Mouse (Mus musculus) Patski (cell line): ENCODE results near the gene Cped1. TPM values are rescaled to one million over a fixed set of nuclear protein-coding genes. Genes with fewer than 3 reads are reported as not detected.
"Not testable (repeated sequence)": the region's sequence is repeated elsewhere in the genome, so short reads cannot be mapped to it uniquely, and the experiment has no call there.

Source experiments
- ATAC-seq: fragments of 100-300 bp; one replicate; pipeline ENCODE4 v1.8.0; 2021
- CTCF ChIA-PET: fragments of 350-600 bp; sonication (Branson Sonifier 250); formaldehyde crosslinking; loops from one replicate; lab custom pipeline; 2022; ENCODE audit warnings: inconsistent platforms; lab: Charles Lee
- POLR2A ChIA-PET: fragments of 350-600 bp; sonication (Branson Sonifier 250); formaldehyde crosslinking; loops from one replicate; lab custom pipeline; 2022; ENCODE audit warnings: antibody characterized with exemption, inconsistent platforms; lab: Charles Lee
- DNase-seq: peaks from one replicate; pipeline ENCODE4 v3.0.0-alpha.2; 2011; ENCODE audit warnings: low read depth, low spot score
- H3K27me3 ChIP-seq: fragments of 371-371 bp; one replicate; pipeline ENCODE4 v1.5.1; 2021
- CTCF ChIP-seq: fragments of 100-300 bp; IDR thresholded peaks from one replicate; pipeline ENCODE4 v1.5.1; 2021
- in situ Hi-C: fragments of 300-500 bp; cut with MboI; formaldehyde crosslinking; loops from 3 replicates; pipeline ENCODE4 v1.11.1; 2018; ENCODE audit warnings: low pct_unique_long_range_greater_than_20kb, mixed read lengths
- polyA plus RNA-seq: library from polyadenylated mRNA; unstranded; gene quantifications from one replicate; pipeline ENCODE4 v1.2.3, GENCODE M21; 2021

Cped1 gene
- polyA plus RNA-seq, 1 experiment from 2014 or later = 0.41 TPM

DNA sequence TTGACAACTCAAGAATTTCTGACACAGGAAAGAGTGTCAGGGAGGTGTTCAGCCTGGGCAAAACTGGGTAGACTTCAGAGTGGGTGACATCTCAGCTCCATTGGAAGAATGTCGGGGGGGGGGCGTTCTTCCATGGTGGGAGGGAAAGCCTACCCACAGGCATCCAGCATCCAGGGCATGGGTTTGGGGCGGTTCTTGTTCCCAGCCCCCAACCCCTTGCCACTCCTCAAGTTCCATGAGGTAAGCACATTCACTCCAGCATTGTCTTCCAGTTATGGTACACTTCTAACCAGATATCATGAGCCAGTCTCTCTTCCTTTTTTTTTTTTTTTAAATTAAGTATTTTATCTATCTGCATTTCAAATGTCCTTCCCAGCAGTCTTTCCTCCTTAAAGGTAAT is 118.0 kb downstream of the Cped1 start:
- no peak for ATAC-seq
- CTCF ChIA-PET = no interaction called here
- POLR2A ChIA-PET = no interaction called here
- no peak for DNase-seq
- in situ Hi-C loops = loop anchor here (25.0 kb wide), 1 partner anchor 859 kb away; no protein-coding TSS in a partner anchor
- no peak for TF ChIP-seq CTCF
- H3K27me3 ChIP-seq = peaks cover 7% of the 10 kb centered on the region

GRCm38 (mm10) chr6:22104211-22104610 is 118.5 kb downstream of the Cped1 start:
- CTCF ChIA-PET = no interaction called here
- H3K27me3 ChIP-seq = peaks cover 2% of the 10 kb centered on the region
- POLR2A ChIA-PET = no interaction called here
- no peak for TF ChIP-seq CTCF
- no peak for DNase-seq
- no peak for ATAC-seq
- in situ Hi-C loops = loop anchor here (25.0 kb wide), 1 partner anchor 858 kb away; no protein-coding TSS in a partner anchor

DNA sequence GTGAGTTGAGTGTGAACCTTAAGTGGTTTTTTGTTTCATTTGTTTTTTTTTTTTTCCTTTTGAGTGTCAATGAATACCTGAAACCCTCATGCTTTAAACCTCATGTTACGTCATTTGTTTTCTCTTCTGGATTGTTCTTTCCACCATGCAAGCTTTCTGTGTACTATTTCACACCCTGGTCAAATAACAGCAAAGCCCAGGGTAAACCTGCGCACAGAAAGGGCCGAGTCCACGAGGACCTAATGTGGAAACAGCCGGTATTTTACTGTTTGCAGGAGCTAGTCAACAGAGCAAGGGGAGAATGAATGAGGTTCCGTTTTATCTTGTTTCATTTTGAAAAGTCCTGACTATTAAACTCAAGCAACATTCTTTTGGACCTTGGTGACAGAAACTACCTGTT is 128.4 kb downstream of the Cped1 start:
- H3K27me3 ChIP-seq = peaks cover 17% of the 10 kb centered on the region
- no peak for TF ChIP-seq CTCF
- no peak for DNase-seq
- no peak for ATAC-seq
- ChIA-PET CTCF (no interaction called here), POLR2A (no interaction called here)
- in situ Hi-C loops = loop anchor here (25.0 kb wide), 1 partner anchor 848 kb away; no protein-coding TSS in a partner anchor

- CTCF ChIA-PET = no interaction called here
Observed at GRCm38 (mm10) chr6:22116679-22117078, 131.0 kb downstream of the Cped1 start.

GRCm38 (mm10) chr6:22122080-22122479 is 136.4 kb downstream of the Cped1 start:
- TF ChIP-seq CTCF = peak; percentile 78
- no peaks in the 10 kb centered on the region for H3K27me3 ChIP-seq
- ChIA-PET CTCF (interaction anchor here (1.1 to 4.3 kb wide), 14 partner anchors 11 to 377 kb away, joined by 3 to 36 read pairs (median 5); partner anchors contain the start of gene Fam3c), POLR2A (interaction anchor here (0.7 kb wide), 1 partner anchor 207 kb away, joined by 9 read pairs; no protein-coding TSS in a partner anchor)
- ATAC-seq (peak; percentile 78), DNase-seq (peak; percentile 30)
- in situ Hi-C loops = loop anchor here (5.0 to 25.0 kb wide), 3 partner anchors 203 to 840 kb away; no protein-coding TSS in a partner anchor

More at GRCm38 (mm10) chr6:22116679-22117078, 131.0 kb downstream of the Cped1 start:
- in situ Hi-C loops = loop anchor here (25.0 kb wide), 1 partner anchor 846 kb away; no protein-coding TSS in a partner anchor
- peaks cover 14% of the 10 kb centered on the region for H3K27me3 ChIP-seq
- ATAC-seq (no peak), DNase-seq (no peak)
- TF ChIP-seq CTCF = no peak
- POLR2A ChIA-PET = no interaction called here

DNA sequence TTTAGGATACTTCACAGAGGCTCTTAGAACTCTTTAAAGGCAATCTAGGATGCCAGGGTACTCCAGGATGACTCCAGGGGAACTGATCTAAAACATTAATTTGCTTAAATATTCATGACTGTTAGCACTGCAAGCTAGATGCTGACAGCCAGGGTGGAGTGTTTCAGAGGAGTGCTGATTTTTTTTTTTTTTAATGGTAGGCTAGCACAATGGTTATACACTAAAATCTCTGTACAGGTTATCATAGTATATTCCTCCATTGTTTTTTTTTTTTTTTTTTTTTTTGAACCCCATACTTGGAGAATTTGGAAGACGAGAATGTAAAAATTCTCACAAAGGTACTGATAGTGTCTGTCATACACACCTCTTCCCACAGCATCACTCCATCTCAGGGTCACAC is 137.0 kb downstream of the Cped1 start:
- CTCF ChIA-PET = interaction anchor here (1.1 to 4.3 kb wide), 13 partner anchors 10 to 376 kb away, joined by 3 to 36 read pairs (median 5); partner anchors contain the start of gene Fam3c
- H3K27me3 ChIP-seq = no peaks in the 10 kb centered on the region
- POLR2A ChIA-PET = no interaction called here
- no peak for TF ChIP-seq CTCF
- ATAC-seq (no peak), DNase-seq (no peak)
- in situ Hi-C loops = loop anchor here (5.0 to 25.0 kb wide), 3 partner anchors 202 to 840 kb away; no protein-coding TSS in a partner anchor

DNA sequence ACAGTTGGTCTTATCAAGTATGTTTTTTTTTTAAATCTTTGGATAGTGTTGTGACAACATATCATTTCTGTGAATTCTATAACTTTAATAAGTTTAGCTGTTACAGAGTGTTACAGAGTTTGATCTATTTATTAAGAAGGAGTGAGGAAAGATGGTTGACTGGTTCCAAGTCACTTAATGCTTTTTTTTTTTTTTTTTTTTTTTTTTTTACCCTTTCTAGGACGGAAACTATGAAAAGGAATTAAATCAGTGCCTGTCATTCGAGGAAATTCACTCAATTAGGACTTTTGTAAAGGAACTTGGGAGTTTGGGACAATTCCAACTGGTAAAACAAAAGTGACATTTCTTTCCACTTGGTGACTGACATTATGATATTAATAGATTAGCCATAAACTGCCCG is 137.6 kb downstream of the Cped1 start:
- no peak for ATAC-seq
- POLR2A ChIA-PET = no interaction called here
- H3K27me3 ChIP-seq = no peaks in the 10 kb centered on the region
- in situ Hi-C loops = loop anchor here (5.0 to 25.0 kb wide), 3 partner anchors 201 to 839 kb away; no protein-coding TSS in a partner anchor
- no peak for TF ChIP-seq CTCF
- DNase-seq = no peak
- CTCF ChIA-PET = interaction anchor here (1.6 to 4.3 kb wide), 3 partner anchors 10 to 370 kb away, joined by 3 to 36 read pairs (median 17); no protein-coding TSS in a partner anchor

DNA sequence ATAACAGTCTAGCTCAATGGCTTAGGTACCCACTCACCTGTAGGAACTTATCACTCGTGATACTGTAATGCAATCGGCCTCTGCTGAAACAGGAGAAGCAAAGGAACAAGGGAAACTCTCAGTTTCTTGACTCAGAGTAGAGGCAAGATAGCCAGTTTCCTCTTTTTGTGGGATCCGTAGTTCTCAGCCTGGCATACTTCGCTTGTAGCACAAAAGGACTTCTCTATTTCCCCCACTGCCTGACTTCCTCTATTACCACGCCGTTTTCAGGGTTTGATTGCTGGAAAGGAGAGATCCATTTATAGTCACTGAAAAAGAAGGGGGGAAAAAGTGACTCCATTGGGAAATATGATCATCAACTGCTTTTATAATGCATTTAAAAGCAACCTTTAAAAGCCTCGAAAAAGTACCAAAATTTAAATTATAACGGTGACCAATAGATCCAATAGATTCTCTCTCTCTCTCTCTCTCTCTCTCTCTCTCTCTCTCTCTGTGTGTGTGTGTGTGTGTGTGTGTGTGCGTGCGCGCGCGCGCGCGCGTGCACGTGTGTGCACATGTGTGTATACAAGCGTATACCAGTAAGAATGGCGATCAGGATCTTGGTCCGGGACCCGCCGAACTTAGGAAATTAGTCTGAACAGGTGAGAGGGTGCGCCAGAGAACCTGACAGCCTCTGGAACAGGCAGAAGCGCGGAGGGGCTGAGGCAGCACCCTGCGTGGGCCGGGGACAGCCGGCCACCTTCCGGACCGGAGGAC is 139.0 kb downstream of the Cped1 start:
- DNase-seq, POLR2A ChIA-PET, ATAC-seq, H3K27me3 ChIP-seq: not testable (repeated sequence)
- in situ Hi-C loops = loop anchor here (5.0 to 25.0 kb wide), 3 partner anchors 200 to 838 kb away; no protein-coding TSS in a partner anchor
- CTCF ChIA-PET = interaction anchor here (1.6 to 4.3 kb wide), 3 partner anchors 8 to 368 kb away, joined by 3 to 36 read pairs (median 17); no protein-coding TSS in a partner anchor

GRCm38 (mm10) chr6:22135038-22135631 is 149.4 kb downstream of the Cped1 start:
- DNase-seq (no peak), ATAC-seq (no peak)
- no peak for TF ChIP-seq CTCF
- POLR2A ChIA-PET = no interaction called here
- in situ Hi-C loops = no loop called here
- H3K27me3 ChIP-seq = no peaks in the 10 kb centered on the region
- CTCF ChIA-PET = no interaction called here

DNA sequence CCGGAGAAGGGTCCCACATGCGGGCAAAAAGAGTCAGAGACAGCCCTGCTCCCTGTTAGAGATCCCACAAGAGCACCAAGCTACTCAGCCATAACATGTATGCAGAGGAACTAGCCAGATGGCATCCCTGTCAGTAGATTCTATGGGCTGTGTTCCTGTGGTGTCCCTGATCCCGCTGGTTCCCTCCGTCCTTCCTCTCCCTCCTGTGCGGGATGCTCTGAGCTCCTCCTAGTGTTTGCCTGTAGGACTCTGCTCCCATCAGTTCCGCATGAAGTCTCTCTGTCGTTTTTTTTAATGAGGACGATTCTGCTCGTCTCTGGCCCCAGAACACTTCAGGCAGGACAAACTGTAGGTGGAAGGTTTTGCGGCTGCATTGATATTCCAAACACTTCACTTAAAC is 151.1 kb downstream of the Cped1 start:
- H3K27me3 ChIP-seq = no peaks in the 10 kb centered on the region
- CTCF ChIA-PET = no interaction called here
- TF ChIP-seq CTCF = no peak
- ATAC-seq (no peak), DNase-seq (no peak)
- in situ Hi-C loops = no loop called here
- POLR2A ChIA-PET = no interaction called here
